ENCODE assay signal across 9 mouse cellular contexts in genomic region chr4:139430176-139430575, GRCm38 (mm10).
A peak's percentile ranks its signal among the peaks of the same experiment; 100 is the strongest.
DNase-seq lines count a peak whose midpoint lies in the region; ATAC-seq and TF ChIP-seq lines count a peak whose summit lies in the region.
"Had no signal": no experiment of that assay in that cellular context is flagged by ENCODE, and none has a peak within 500 bp of the region (broad histone marks: within the 10 kb centered on the region; RNA-seq: fewer than 3 reads in every experiment).

No protein-coding gene starts in this region.

- intact Hi-C loops in heart, adult 2 months (cut with DNase I), result no loop called here

- no peak for TF ChIP-seq POLR2A in heart, adult 2 months (IDR thresholded peaks at IDR 0.05; ENCODE audit: insufficient read depth, low read depth, low read length)
- TF ChIP-seq POLR2A in thymus, adult 2 months (IDR thresholded peaks at IDR 0.05; ENCODE audit: control insufficient read depth, extremely low read depth, insufficient read depth, low read length, poor library complexity), result no peak

- 28% methylated on average over 15 of the region's 15 CpGs for WGBS in heart, adult 2 months
- 42% methylated on average over 15 of the region's 15 CpGs for WGBS in liver, embryonic 12.5 days (ENCODE audit: insufficient replicate concordance)
- WGBS in thymus, adult 2 months, result 69% methylated on average over 15 of the region's 15 CpGs

- DNase-seq in 3T3-L1 (ENCODE audit: low read depth, low spot score) (peak; percentile 85), WW6 (ENCODE audit: low read depth, low spot score) (peak; percentile 49)
- peak; percentile 72 to 81 for DNase-seq in heart, adult 2 months
- peak; percentile 85 for DNase-seq in kidney, postnatal 10 days
- peak; percentile 14 for DNase-seq in ovary, postnatal 10 days (ENCODE audit: low spot score)
- peak; percentile 30 for DNase-seq in thymus, adult 2 months

- TF ChIP-seq CTCF in heart, adult 2 months (IDR thresholded peaks at IDR 0.05), result peak; percentile 89
- peak; percentile 57; the same call in 1 of the 2 replicates for TF ChIP-seq CTCF in thymus, adult 2 months (IDR thresholded peaks at IDR 0.05; ENCODE audit: borderline replicate concordance, control insufficient read depth, extremely low read depth, insufficient read depth, low read length, poor library complexity)

- no peaks in the 10 kb centered on the region for H3K79me2 ChIP-seq in heart, adult 2 months (replicated peaks; ENCODE audit: control insufficient read depth, insufficient read depth, low read length)

- H3K9me3 ChIP-seq in liver, embryonic 12.5 days (replicated peaks), result no peaks in the 10 kb centered on the region

- no peaks in the 10 kb centered on the region for H3K27me3 ChIP-seq in heart, adult 2 months (ENCODE audit: control insufficient read depth, insufficient read depth, low read length)
- no peaks in the 10 kb centered on the region for H3K27me3 ChIP-seq in liver, embryonic 12.5 days (replicated peaks)
- H3K27me3 ChIP-seq in thymus, adult 2 months (ENCODE audit: control insufficient read depth, insufficient read depth, low read length), result no peaks in the 10 kb centered on the region

- no peak overlapping the region for H3K4me3 ChIP-seq in heart, adult 2 months
- no peak overlapping the region for H3K4me3 ChIP-seq in liver, embryonic 12.5 days
- H3K4me3 ChIP-seq in thymus, adult 2 months (ENCODE audit: control insufficient read depth, insufficient read depth, low read length), result no peak overlapping the region
- H3K4me3 ChIP-seq: erythroblast, embryonic 14.5 days had no signal

- H3K9ac ChIP-seq in heart, adult 2 months (ENCODE audit: low read depth, low read length), result no peak overlapping the region
- H3K9ac ChIP-seq in liver, embryonic 12.5 days, result no peak overlapping the region

- H3K4me1 ChIP-seq in heart, adult 2 months (ENCODE audit: control insufficient read depth, insufficient read depth, low read length), result peaks cover 13% of the 10 kb centered on the region
- H3K4me1 ChIP-seq in liver, embryonic 12.5 days, result no peaks in the 10 kb centered on the region
- no peaks in the 10 kb centered on the region for H3K4me1 ChIP-seq in thymus, adult 2 months (replicated peaks; ENCODE audit: control insufficient read depth, insufficient read depth, low read length)

- H3K27ac ChIP-seq in heart, adult 2 months, result no peak overlapping the region
- H3K27ac ChIP-seq in liver, embryonic 12.5 days, result no peak overlapping the region
- no peak overlapping the region for H3K27ac ChIP-seq in thymus, adult 2 months (ENCODE audit: control insufficient read depth, insufficient read depth, low read length)

- TF ChIP-seq EP300 in heart, adult 2 months (IDR thresholded peaks at IDR 0.05; ENCODE audit: insufficient read depth, low read depth, low read length), result 0 out of 2 replicates have a peak, but pooled peaks have one; percentile 20

- H3K4me2 ChIP-seq in liver, embryonic 12.5 days, result no peak overlapping the region

- peak; percentile 96 for ATAC-seq in common myeloid progenitor, adult 5-6 weeks (replicated peaks; ENCODE audit: low read depth, poor library complexity, severe bottlenecking)
- ATAC-seq in liver, embryonic 12.5 days, result peak; percentile 73

- peaks cover 7% of the 10 kb centered on the region for H3K36me3 ChIP-seq in heart, adult 2 months (ENCODE audit: control insufficient read depth, insufficient read depth, low read length)
- H3K36me3 ChIP-seq in liver, embryonic 12.5 days, result peaks cover 100% of the 10 kb centered on the region
- peaks cover 88% of the 10 kb centered on the region for H3K36me3 ChIP-seq in thymus, adult 2 months (ENCODE audit: control insufficient read depth, insufficient read depth, low read length)

Comparison
In these comparisons a context has a peak if more than half of its experiments do, and no peak if none do; other contexts are left out.
1. DNase-seq: peak in every context shown above with its lines; median percentile 85 in 3T3-L1; 85 in kidney, postnatal 10 days; 76 in heart, adult 2 months; 49 in WW6; 30 in thymus, adult 2 months; 14 in ovary, postnatal 10 days.